Mouse (Mus musculus) forebrain, embryonic 10.5 days (tissue): ENCODE data around the gene Echdc1. TPM values are rescaled to one million over a fixed set of nuclear protein-coding genes. Genes with fewer than 3 reads are reported as not detected.
A peak's percentile ranks its signal among the peaks of the same experiment; 100 is the strongest.
"Not testable (repeated sequence)": the region's sequence is repeated elsewhere in the genome, so short reads cannot be mapped to it uniquely, and the experiment has no call there.

Source experiments
- DNase-seq: peaks from one replicate; pipeline ENCODE4 v3.0.0-alpha.2; 2017; ENCODE audit warnings: low spot score; ENCODE audit errors: extremely low spot score
- H3K27ac ChIP-seq: fragments of 300-500 bp; sonication (generic); 2 replicates; pipeline ENCODE4 v1.5.1; 2016; ENCODE audit warnings: mild to moderate bottlenecking
- H3K27me3 ChIP-seq: fragments of 300-500 bp; sonication (generic); 2 replicates; pipeline ENCODE4 v1.6.1; 2016; ENCODE audit warnings: mild to moderate bottlenecking; ENCODE audit not compliant: poor library complexity, severe bottlenecking
- H3K36me3 ChIP-seq: fragments of 300-500 bp; sonication (generic); replicated peaks from 2 replicates; pipeline ENCODE4 v1.6.1; 2016; ENCODE audit warnings: mild to moderate bottlenecking, moderate library complexity
- H3K4me1 ChIP-seq: fragments of 300-500 bp; sonication (generic); 2 replicates; pipeline ENCODE4 v1.6.1; 2016
- H3K4me3 ChIP-seq: fragments of 300-500 bp; sonication (generic); 2 replicates; pipeline ENCODE4 v1.5.1; 2016; ENCODE audit warnings: mild to moderate bottlenecking, moderate library complexity
- H3K9me3 ChIP-seq: fragments of 300-500 bp; sonication (generic); 2 replicates; pipeline ENCODE4 v1.6.1; 2016; ENCODE audit warnings: mild to moderate bottlenecking, moderate library complexity
- WGBS: fragments of 180-500 bp; shearing (Covaris S2); methylation state at CpG from one replicate; pipeline ENCODE4 v1.1.7; 2016; 5-methylcytosine and 5-hydroxymethylcytosine counted together
- polyA plus RNA-seq: library from polyadenylated mRNA; unstranded; fragments of >200 nt; fragmentation: Nextera tagmentation; extraction: Ambion mirVana; gene quantifications from 2 replicates; pipeline ENCODE4 v1.2.1, GENCODE M21; 2016

The Echdc1 gene
- polyA plus RNA-seq, 1 experiment from 2014 or later = 30.5 TPM

DNA sequence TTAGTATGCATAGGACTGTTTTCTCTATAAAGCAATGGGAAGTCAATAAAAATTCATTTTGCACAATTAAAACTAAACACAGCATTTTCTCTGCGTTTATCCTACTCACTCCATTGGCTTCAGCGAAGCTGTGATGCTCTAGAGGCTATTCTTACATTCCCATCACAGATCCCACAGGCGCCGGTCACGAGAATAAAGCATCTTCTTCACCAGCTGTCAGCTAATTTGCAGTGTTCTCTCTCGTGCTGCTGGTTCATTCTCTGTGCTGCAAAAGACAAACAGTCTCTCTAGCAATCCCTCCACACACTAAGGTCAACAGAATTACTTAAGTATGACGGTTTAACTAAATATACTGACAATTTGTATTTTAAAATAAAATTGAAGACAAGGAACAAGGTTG, 41.2 kb downstream of the Echdc1 start:
- no peaks in the 10 kb centered on the region for H3K9me3 ChIP-seq
- H3K36me3 ChIP-seq = peaks cover 41% of the 10 kb centered on the region
- peaks cover 4% of the 10 kb centered on the region; the same call in 1 of the 2 replicates for H3K4me1 ChIP-seq
- no peak for DNase-seq
- no peaks in the 10 kb centered on the region for H3K27me3 ChIP-seq
- 86% methylated on average over 7 of the region's 7 CpGs for WGBS
- no peak overlapping the region for H3K4me3 ChIP-seq
- H3K27ac ChIP-seq = no peak overlapping the region

GRCm38 (mm10) chr10:29361095-29361463, 48.1 kb downstream of the Echdc1 start:
- WGBS = 4% methylated on average over 6 of the region's 6 CpGs
- no peak for DNase-seq
- Histone ChIP-seq H3K27me3 (no peaks in the 10 kb centered on the region), H3K36me3 (peaks cover 4% of the 10 kb centered on the region; the same call in 1 of the 2 replicates), H3K9me3 (no peaks in the 10 kb centered on the region), H3K4me1 (peaks cover 29% of the 10 kb centered on the region), H3K27ac (peak overlapping the region; percentile 99), H3K4me3 (peak overlapping the region; percentile 93)

DNA sequence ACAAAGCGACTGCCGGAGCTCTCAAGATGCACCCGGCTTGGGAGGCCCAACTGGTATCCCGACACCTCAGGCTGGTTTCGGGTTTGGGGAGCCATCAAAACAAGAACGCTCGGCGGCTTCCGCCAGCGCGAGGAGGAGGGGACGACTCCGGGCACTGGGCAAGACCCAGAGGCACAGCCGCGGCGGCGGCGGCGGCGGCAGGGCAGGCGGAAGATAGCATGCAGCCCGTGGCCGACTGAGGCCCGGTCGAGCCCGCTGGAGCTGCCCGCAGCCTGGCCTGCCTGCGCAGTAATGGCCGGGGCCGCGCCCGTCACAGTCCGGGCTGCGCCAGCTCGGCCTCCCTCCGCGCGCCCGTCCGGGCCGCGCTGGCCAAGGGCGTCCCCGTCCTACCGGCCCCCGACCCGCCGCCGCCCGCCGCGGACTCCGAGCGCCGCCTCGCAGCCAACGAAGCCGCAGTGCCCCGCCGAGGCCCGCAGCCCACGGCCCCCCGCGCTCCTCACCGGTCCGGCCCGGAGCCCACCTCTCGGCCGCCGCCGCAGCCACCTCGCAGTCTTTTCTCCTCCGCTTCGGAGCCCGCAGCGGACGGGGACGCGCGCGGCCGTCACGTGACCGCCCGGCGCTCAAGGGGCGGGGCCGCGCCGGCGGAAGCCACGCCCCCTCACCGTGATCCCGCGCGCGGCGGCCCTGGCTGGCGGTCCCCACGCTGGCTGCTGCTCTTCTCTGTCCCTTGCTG, 48.7 kb downstream of the Echdc1 start:
- under 1% methylated on average over 98 of the region's 100 CpGs for WGBS
- H3K27me3 ChIP-seq = no peaks in the 10 kb centered on the region
- H3K27ac ChIP-seq = peak overlapping the region; percentile 99
- peak overlapping the region; percentile 93 for H3K4me3 ChIP-seq
- H3K36me3 ChIP-seq = peaks cover 4% of the 10 kb centered on the region; the same call in 1 of the 2 replicates
- DNase-seq = peak; percentile 86
- H3K4me1 ChIP-seq = peaks cover 29% of the 10 kb centered on the region
- H3K9me3 ChIP-seq = no peaks in the 10 kb centered on the region

DNA sequence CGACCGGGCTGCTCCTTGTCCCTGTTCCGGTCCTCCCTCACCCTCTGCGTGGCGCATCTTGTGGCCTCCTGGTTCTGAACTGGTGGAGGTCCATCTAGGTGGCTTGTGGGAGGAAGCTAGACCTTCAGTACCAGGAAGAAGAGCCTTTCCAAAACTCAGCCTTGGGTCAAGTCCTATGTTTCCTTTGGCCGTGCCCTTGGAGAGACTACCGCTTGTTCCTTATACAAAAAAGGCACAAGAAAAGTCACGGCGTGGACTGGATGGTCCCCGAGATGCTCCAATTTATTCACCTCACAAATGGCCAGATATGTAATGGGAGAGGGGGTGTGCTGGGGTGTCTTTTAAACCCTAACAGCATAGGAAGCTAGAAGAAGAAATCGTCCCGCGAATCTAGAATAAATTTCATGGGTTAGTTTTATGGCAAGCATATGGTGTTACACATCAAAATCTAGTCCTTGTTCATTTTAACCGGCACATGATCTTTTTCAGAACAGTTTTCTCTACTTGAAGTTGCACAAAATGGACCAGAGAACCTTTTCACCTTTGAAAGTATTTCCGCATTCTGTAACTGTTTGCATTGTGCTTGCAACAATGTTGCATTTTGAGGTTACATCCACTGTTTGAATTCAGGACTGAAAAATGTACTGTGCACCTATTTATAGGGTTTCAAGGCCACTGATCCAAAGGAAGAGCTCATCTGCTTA, 49.4 kb downstream of the Echdc1 start, which contains the start of gene Rnf146:
TSS of gene Rnf146 (minus strand) at position 246 of the 704 bp plus-strand sequence.
- WGBS = 12% methylated on average over 15 of the region's 15 CpGs
- Histone ChIP-seq H3K27me3 (no peaks in the 10 kb centered on the region), H3K36me3 (no peaks in the 10 kb centered on the region), H3K4me1 (peaks cover 26% of the 10 kb centered on the region), H3K9me3 (no peaks in the 10 kb centered on the region), H3K4me3 (peak within 1 kb of the TSS; percentile 93), H3K27ac (peak within 1 kb of the TSS; percentile 99)
- DNase-seq = no peak

GRCm38 (mm10) chr10:29374065-29374464, 61.1 kb downstream of the Echdc1 start:
- Histone ChIP-seq H3K9me3 (no peaks in the 10 kb centered on the region), H3K27me3 (no peaks in the 10 kb centered on the region), H3K4me1 (no peaks in the 10 kb centered on the region), H3K36me3 (no peaks in the 10 kb centered on the region), H3K4me3 (no peak overlapping the region), H3K27ac (no peak overlapping the region)
- DNase-seq = no peak
- 88% methylated on average over 5 of the region's 5 CpGs for WGBS

DNA sequence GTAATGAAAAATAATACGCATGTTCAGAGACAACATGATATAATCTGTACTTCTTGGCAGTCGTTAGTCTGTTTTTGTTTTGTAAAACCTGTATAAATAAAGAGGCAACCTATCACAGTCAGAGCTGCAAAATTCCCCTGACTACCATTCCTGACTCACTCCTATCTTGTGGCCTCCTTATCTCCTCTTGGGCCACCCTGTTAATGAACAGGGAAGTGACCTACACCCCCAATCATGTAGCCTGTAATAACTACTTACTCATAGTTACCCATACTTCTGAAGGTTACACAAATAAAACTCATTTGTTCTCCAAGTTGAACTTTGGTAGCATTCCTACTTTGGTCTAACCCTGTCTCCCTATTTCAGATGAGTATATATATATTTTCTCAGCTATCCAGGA, 68.6 kb downstream of the Echdc1 start:
- Histone ChIP-seq H3K9me3 (no peaks in the 10 kb centered on the region), H3K4me1 (no peaks in the 10 kb centered on the region), H3K36me3 (no peaks in the 10 kb centered on the region), H3K27ac (no peak overlapping the region), H3K4me3 (no peak overlapping the region), H3K27me3 (no peaks in the 10 kb centered on the region)
- WGBS = 91% methylated on average over 2 of the region's 2 CpGs
- DNase-seq = no peak

- DNase-seq, H3K27ac ChIP-seq, H3K36me3 ChIP-seq, H3K4me3 ChIP-seq, H3K4me1 ChIP-seq, H3K27me3 ChIP-seq, H3K9me3 ChIP-seq: not testable (repeated sequence)
- WGBS = 68% methylated on average over 2 of the region's 2 CpGs
Observed at GRCm38 (mm10) chr10:29394890-29395289, 81.9 kb downstream of the Echdc1 start.

Other genes starting within 250 kb of the Echdc1 start
- gene Soga3, start 169.3 kb upstream of the Echdc1 start, polyA plus RNA-seq = 9.6 and 10.6 TPM in 2 replicates
- 0.39 and 1.0 TPM in 2 replicates for gene Gm49353, start 114.2 kb upstream of the Echdc1 start, polyA plus RNA-seq
- 2.3 and 2.5 TPM in 2 replicates for gene 9330159F19Rik, start 101.6 kb upstream of the Echdc1 start, polyA plus RNA-seq
- gene Rnf146, start 49.3 kb downstream of the Echdc1 start, polyA plus RNA-seq = 49.2 and 50.1 TPM in 2 replicates
- 37.9 and 45.1 TPM in 2 replicates for gene Rspo3, start 222.7 kb downstream of the Echdc1 start, polyA plus RNA-seq